Mouse (Mus musculus) liver, postnatal 0 days (tissue): ENCODE measurements at regions not wholly inside any gene's neighbourhood (a gene's known extent, or its start where the extent isn't known, plus 50 kb on each side); places are given as distances from the start of the nearest gene placed in this dataset.

Experiments used
- CTCF ChIP-seq: sonication (generic); IDR thresholded peaks from 2 replicates; pipeline ENCODE4 v1.5.1; 2016; ENCODE audit warnings: antibody characterized with exemption, low read depth
- EP300 ChIP-seq: IDR thresholded peaks from 2 replicates; pipeline ENCODE4 v1.6.1; 2016; ENCODE audit warnings: antibody characterized with exemption, low read depth, mild to moderate bottlenecking

DNA sequence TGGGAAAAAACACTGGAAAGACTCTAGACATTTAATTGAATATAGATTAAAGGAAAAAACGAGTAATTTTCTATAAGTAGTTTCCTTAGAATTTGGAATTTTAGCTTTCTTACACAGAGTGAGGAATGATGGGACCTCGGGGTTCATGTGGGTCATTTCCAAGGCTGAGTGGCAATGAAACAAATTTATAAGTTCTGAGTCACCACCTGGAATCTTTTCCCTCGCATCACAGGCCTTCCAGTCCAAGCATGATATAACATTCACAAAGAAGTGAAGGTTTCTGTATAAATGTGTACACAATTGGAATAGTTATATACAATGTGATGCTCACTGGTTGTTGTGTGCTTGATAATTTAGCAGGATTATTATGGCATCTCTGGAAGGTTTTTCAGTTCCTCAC is 227.3 kb downstream of the Fat4 start:
- TF ChIP-seq CTCF, result no peak
- no peak for TF ChIP-seq EP300
